Comparison of ENCODE assay signal across 9 mouse cellular contexts in the genomic region with DNA sequence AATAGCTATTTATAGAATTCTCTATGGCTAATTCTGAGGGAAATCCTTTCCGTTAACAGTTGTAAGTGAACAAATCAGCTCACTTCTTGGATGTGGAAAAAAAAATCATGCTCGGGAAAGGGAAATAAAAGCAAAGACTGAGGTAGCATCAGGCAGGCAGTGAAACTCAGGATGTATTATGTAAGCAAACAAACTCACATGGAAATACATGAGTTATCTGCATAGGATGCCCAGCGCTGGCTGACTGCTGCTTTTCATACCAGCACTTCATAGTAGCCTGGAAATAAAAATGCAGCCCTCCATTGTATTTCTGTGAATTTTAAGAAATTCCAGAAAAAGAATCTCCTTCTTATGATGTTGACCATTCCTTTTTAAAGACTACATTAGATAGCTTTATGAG.
DNase-seq lines count a peak whose midpoint lies in the region; ATAC-seq and TF ChIP-seq lines count a peak whose summit lies in the region.
"Had no signal": no experiment of that assay in that cellular context is flagged by ENCODE, and none has a peak within 500 bp of the region (broad histone marks: within the 10 kb centered on the region; RNA-seq: fewer than 3 reads in every experiment).

No protein-coding gene starts in this region.

- H3K4me1 ChIP-seq in limb, embryonic 15.5 days: no peaks in the 10 kb centered on the region

- H3K79me2 ChIP-seq in C2C12 (ENCODE audit: control insufficient read depth, insufficient read depth): peaks cover 73% of the 10 kb centered on the region

- peaks cover 57% of the 10 kb centered on the region for H3K79me3 ChIP-seq in C2C12 (ENCODE audit: low read depth)

- peak overlapping the region; percentile 57 for H3K4me3 ChIP-seq in C2C12 (ENCODE audit: insufficient read depth, poor library complexity, severe bottlenecking)
- peak overlapping the region; percentile 17; the same call in 1 of the 2 replicates for H3K4me3 ChIP-seq in limb, embryonic 15.5 days

- DNase-seq in kidney, adult 9 months: peak; percentile 11
- DNase-seq in kidney, postnatal 10 days: no peak
- peak; percentile 36 for DNase-seq in brain, adult 2 months (ENCODE audit: low read depth, low spot score)
- no peak for DNase-seq in cerebellum, postnatal 4 days (ENCODE audit: low spot score in 2 of 2)
- DNase-seq in left cerebral cortex, adult 8-10 months (ENCODE audit: low spot score in 2 of 2): no peak
- DNase-seq in right cerebral cortex, postnatal 14 days: no peak
- DNase-seq: gastrocnemius, postnatal 10 days had no signal

- 37% methylated on average over 3 of the region's 3 CpGs for WGBS in limb, embryonic 15.5 days

- no peak overlapping the region for H3K9ac ChIP-seq in limb, embryonic 15.5 days

- H3ac ChIP-seq in C2C12 (ENCODE audit: control insufficient read depth, insufficient read length, low read depth): peak overlapping the region; percentile 57

- H3K27me3 ChIP-seq in C2C12 (ENCODE audit: control insufficient read depth, insufficient read depth, insufficient read length): no peaks in the 10 kb centered on the region
- H3K27me3 ChIP-seq in limb, embryonic 15.5 days: no peaks in the 10 kb centered on the region

- no peak overlapping the region for H3K4me2 ChIP-seq in limb, embryonic 15.5 days

- H3K27ac ChIP-seq in limb, embryonic 15.5 days: no peak overlapping the region

- peaks cover 3% of the 10 kb centered on the region for H3K36me3 ChIP-seq in C2C12 (ENCODE audit: control insufficient read depth, insufficient read depth)
- no peaks in the 10 kb centered on the region for H3K36me3 ChIP-seq in limb, embryonic 15.5 days

- no peak for ATAC-seq in limb, embryonic 15.5 days (ENCODE audit: insufficient number of reproducible peaks, low FRiP score, low TSS enrichment, low read depth)

- no peaks in the 10 kb centered on the region for H3K9me3 ChIP-seq in limb, embryonic 15.5 days

- TF ChIP-seq CTCF in C2C12 (IDR thresholded peaks at IDR 0.05; ENCODE audit: control insufficient read depth, insufficient read depth, insufficient read length): no peak

TF ChIP-seq in C2C12, 6 proteins besides CTCF, POLR2A, EP300 and RAD21:
- no peak for TF ChIP-seq USF1 (IDR thresholded peaks at IDR 0.05; ENCODE audit: low read depth)
- TF ChIP-seq MAX (IDR thresholded peaks at IDR 0.05): no peak
- no peak for TF ChIP-seq MYOD1 (IDR thresholded peaks at IDR 0.05; ENCODE audit: control insufficient read depth, insufficient read length, low read depth)
- TF ChIP-seq MYOG (IDR thresholded peaks at IDR 0.05; ENCODE audit: control insufficient read depth, extremely low read depth, insufficient read length): no peak
- TF ChIP-seq CEBPB (IDR thresholded peaks at IDR 0.05; ENCODE audit: low read depth): no peak

Comparison
In these comparisons a context has a peak if more than half of its experiments do, and no peak if none do; other contexts are left out.
1. DNase-seq: peak in kidney, adult 9 months (single experiment) and brain, adult 2 months (single experiment); none in kidney, postnatal 10 days (single experiment), cerebellum, postnatal 4 days (0 of 2), left cerebral cortex, adult 8-10 months (0 of 2) and right cerebral cortex, postnatal 14 days (single experiment).